Mouse (Mus musculus) kidney, postnatal 4 days (tissue): ENCODE results near the gene Isx.

ENCODE experiments used
- DNase-seq, 2 experiments: peaks; one replicate each; pipeline ENCODE4 v3.0.0; 2021; ENCODE audit warnings: mixed read lengths in 2 of 2

Isx gene

DNA sequence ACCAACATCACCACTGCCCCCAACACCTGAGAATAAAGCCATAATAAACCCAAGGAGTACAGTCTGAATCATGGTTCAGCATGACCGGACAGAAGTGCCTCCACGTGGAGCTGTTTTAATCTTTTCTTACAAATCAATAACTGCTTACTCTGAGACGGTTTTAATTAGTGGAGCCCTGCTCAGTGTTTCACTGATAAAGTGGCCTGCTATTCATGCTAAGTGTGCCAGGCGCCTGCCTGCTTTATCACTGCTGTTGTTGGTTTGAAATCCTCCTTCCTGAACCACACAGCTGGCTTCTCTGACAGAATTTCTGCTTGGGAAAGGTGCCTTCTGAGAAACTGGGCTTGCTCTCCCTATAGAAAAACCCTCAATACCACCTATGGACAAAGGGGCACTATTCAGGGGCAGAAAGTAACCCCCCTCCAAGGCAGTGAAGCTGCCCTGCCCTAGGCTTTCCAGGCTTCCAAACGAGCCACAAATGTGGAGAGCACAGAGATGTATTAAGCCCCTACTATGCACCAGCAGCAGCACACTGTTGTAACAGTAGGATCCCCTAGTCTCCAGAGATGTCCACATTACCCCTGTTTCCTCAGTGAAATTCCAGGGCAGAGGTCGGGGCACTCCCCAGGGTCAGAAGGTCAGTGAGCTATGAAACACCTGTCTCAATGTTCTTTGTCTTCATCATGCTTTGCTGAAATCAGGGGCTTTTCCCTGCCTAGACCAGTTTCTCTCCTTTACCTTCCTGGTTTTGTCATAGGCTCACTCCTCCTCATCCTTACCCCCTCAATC is 30.3 kb downstream of the Isx start:
- no peak for DNase-seq

- no peak for DNase-seq
These were observed 33.4 kb downstream of the Isx start for GRCm38 (mm10) chr8:74906333-74906732.

- DNase-seq = no peak
These were observed 37.7 kb downstream of the Isx start for GRCm38 (mm10) chr8:74910708-74911107.

DNA sequence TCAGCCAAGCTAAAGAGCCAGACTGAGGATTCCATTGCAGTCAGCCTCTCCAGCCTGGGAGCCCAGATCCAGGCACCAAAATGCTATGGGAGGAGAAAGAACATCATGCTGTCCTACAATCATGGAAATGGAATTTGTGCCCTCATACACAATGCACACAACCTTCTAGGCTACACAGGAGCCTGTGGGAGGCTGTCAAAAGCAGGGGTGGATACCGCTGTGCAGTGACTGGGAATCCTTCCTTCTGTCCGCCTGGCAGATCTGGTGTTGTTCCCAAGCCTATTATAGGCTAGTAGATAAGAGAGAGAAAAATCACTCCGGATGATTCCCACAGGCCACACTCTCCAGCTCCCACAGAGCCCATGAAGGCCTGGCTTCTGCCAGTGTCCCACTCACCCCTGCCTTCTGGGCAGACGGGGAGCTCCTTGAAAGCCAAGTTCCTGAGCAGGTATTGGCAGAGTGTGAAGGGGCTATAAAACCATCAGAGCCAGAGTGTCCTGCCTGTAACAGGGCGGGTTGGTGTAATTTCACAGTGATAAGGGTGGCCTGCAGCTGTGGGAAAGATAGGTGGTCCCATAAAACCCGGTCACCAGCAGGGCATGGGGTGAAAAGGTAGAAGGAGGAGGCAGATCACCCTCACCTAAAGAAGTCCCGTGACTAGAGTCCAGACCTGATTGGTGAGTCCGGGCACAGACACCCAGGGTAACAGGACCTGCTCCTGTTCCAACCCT is 47.9 kb downstream of the Isx start:
- no peak for DNase-seq

- DNase-seq = no peak
These were observed 49.0 kb downstream of the Isx start for GRCm38 (mm10) chr8:74921882-74922518.

- no peak for DNase-seq
These were observed 55.0 kb downstream of the Isx start for GRCm38 (mm10) chr8:74927940-74928339.

DNA sequence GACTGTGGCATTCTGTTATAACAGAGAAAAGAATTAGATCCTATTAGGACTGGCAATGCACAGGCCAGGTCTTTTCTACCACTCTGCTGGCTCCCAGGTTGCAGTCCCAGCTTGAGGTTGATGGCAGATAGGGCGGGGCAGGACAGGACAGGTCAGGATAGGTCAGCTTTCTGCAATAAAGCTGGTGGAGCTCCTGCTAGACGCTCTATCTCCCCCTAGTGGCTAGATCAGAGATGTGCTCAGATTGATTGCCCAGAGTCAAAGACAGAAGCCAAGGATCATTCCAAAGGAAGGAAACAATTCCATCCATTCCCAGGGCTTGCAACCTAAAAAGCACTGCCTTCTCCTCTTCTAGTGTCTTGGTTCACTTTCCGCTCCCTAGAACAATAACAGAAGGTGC is 57.8 kb downstream of the Isx start:
- DNase-seq = peak; percentile 21 to 39

GRCm38 (mm10) chr8:74935308-74935707 is 62.3 kb downstream of the Isx start:
- peak; percentile 54 to 56 for DNase-seq

GRCm38 (mm10) chr8:74936656-74937055 is 63.7 kb downstream of the Isx start:
- DNase-seq = peak; percentile 7 to 21

DNA sequence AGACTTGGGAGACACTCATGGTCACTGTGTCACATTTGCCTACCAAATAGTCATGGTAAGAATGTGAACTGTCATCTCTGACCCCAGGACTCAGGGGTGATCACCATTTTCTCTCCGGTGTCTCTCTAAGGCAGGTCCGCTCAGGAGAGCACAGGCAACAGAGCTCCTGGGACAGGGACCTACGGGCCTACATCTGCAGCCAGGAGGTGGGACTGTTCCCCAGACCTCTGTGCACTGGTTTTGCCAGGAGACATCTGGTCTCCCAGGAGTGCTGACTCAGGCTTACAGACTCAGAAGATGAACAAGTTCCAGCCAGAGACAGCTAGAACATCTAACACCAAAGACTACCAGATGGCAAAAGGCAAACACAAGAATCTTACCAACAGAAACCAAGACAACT is 69.1 kb downstream of the Isx start:
- no peak for DNase-seq
